Mouse (Mus musculus): ENCODE data around the gene Vmn2r56.
"Not testable (repeated sequence)": the region's sequence is repeated elsewhere in the genome, so short reads cannot be mapped to it uniquely, and the experiment has no call there.

The Vmn2r56 gene

GRCm38 (mm10) chr7:12734904-12735303 is at the start of gene Vmn2r56:
Gene Vmn2r56, minus strand, starts transcription at chr7:12735004.
- DNase-seq: no peak

GRCm38 (mm10) chr7:12780151-12780830 is 45.5 kb upstream of the Vmn2r56 start:
- peak; percentile 43 for DNase-seq

GRCm38 (mm10) chr7:12779782-12780150 is 45.0 kb upstream of the Vmn2r56 start:
- no peak for DNase-seq

GRCm38 (mm10) chr7:12779141-12779540 is 44.3 kb upstream of the Vmn2r56 start:
- no peak for DNase-seq

GRCm38 (mm10) chr7:12774606-12775005 is 39.8 kb upstream of the Vmn2r56 start:
- peak; percentile 89 for DNase-seq

GRCm38 (mm10) chr7:12774111-12774510 is 39.3 kb upstream of the Vmn2r56 start:
- DNase-seq: no peak

- no peak for DNase-seq
These were observed 14.8 kb upstream of the Vmn2r56 start for GRCm38 (mm10) chr7:12749431-12750198.

- DNase-seq: not testable (repeated sequence)
These were observed 49.9 kb downstream of the Vmn2r56 start, which contains the start of gene Vmn2r55 for GRCm38 (mm10) chr7:12684903-12685302. Gene Vmn2r55, minus strand, starts transcription at chr7:12685003.

- not testable (repeated sequence) for DNase-seq
These were observed 94.6 kb downstream of the Vmn2r56 start, which contains the start of gene Vmn2r54 for GRCm38 (mm10) chr7:12640219-12640618. Gene Vmn2r54, minus strand, starts transcription at chr7:12640319.

Measured in kidney, adult 9 months (tissue).